Mouse (Mus musculus) hindbrain, embryonic 15.5 days (tissue): ENCODE measurements around the gene Spata31d1a. TPM values are rescaled to one million over a fixed set of nuclear protein-coding genes. Genes with fewer than 3 reads are reported as not detected.

ENCODE experiments used
- ATAC-seq: fragments of 200-750 bp; cut with Nextera tagmentation; 2 replicates; pipeline ENCODE4 v1.8.0; 2017; ENCODE audit warnings: low read depth, moderate number of reproducible peaks, moderate TSS enrichment; ENCODE audit not compliant: low FRiP score
- H3K27ac ChIP-seq: fragments of 300-500 bp; sonication (generic); replicated peaks from 2 replicates; pipeline ENCODE4 v1.5.1; 2015; ENCODE audit warnings: mild to moderate bottlenecking, inconsistent platforms
- H3K27me3 ChIP-seq: fragments of 300-500 bp; sonication (generic); 2 replicates; pipeline ENCODE4 v1.6.1; 2015; ENCODE audit warnings: control low read depth, inconsistent platforms
- H3K36me3 ChIP-seq: fragments of 300-500 bp; sonication (generic); 2 replicates; pipeline ENCODE4 v1.6.1; 2015; ENCODE audit warnings: control low read depth, inconsistent platforms
- H3K4me1 ChIP-seq: fragments of 300-500 bp; sonication (generic); replicated peaks from 2 replicates; pipeline ENCODE4 v1.6.1; 2015; ENCODE audit warnings: control low read depth, inconsistent platforms
- H3K4me2 ChIP-seq: fragments of 300-500 bp; sonication (generic); 2 replicates; pipeline ENCODE4 v1.6.1; 2015; ENCODE audit warnings: moderate library complexity, mild to moderate bottlenecking, inconsistent platforms
- H3K4me3 ChIP-seq: fragments of 300-500 bp; sonication (generic); 2 replicates; pipeline ENCODE4 v1.5.1; 2015; ENCODE audit warnings: mild to moderate bottlenecking, inconsistent platforms
- H3K9ac ChIP-seq: fragments of 300-500 bp; sonication (generic); 2 replicates; pipeline ENCODE4 v1.6.1; 2015; ENCODE audit warnings: inconsistent platforms
- H3K9me3 ChIP-seq: fragments of 300-500 bp; sonication (generic); 2 replicates; pipeline ENCODE4 v1.6.1; 2016; ENCODE audit warnings: control low read depth, inconsistent platforms
- WGBS: fragments of 180-500 bp; shearing (Covaris S2); methylation state at CpG from one replicate; pipeline ENCODE4 v1.1.7; 2015; 5-methylcytosine and 5-hydroxymethylcytosine counted together
- polyA plus RNA-seq: library from polyadenylated mRNA; unstranded; fragments of >200 nt; fragmentation: Nextera tagmentation; extraction: Ambion mirVana; gene quantifications from 2 replicates; pipeline ENCODE4 v1.2.1, GENCODE M21; 2015

Gene Spata31d1a
- polyA plus RNA-seq, 1 experiment from 2014 or later = not detected

- Histone ChIP-seq H3K4me1 (no peaks in the 10 kb centered on the region), H3K9ac (no peak overlapping the region), H3K4me2 (no peak overlapping the region), H3K27ac (no peak overlapping the region), H3K36me3 (no peaks in the 10 kb centered on the region), H3K4me3 (no peak overlapping the region), H3K27me3 (no peaks in the 10 kb centered on the region), H3K9me3 (no peaks in the 10 kb centered on the region)
- 88% methylated on average over 7 of the region's 7 CpGs for WGBS
- no peak for ATAC-seq
Measured at GRCm38 (mm10) chr13:59695781-59696180, 14.3 kb downstream of the Spata31d1a start.

GRCm38 (mm10) chr13:59694008-59694407 is 16.1 kb downstream of the Spata31d1a start, which contains the start of gene 4921517D22Rik:
TSS of gene 4921517D22Rik (minus strand) at chr13:59694108.
- Histone ChIP-seq H3K9ac (no peak within 1 kb of the TSS), H3K36me3 (no peaks in the 10 kb centered on the region), H3K9me3 (no peaks in the 10 kb centered on the region), H3K27me3 (no peaks in the 10 kb centered on the region), H3K4me1 (no peaks in the 10 kb centered on the region), H3K4me2 (no peak within 1 kb of the TSS), H3K4me3 (no peak within 1 kb of the TSS), H3K27ac (no peak within 1 kb of the TSS)
- 94% methylated on average over 3 of the region's 3 CpGs for WGBS
- ATAC-seq = no peak

GRCm38 (mm10) chr13:59691478-59691877 is 18.7 kb downstream of the Spata31d1a start:
- Histone ChIP-seq H3K4me3 (no peak overlapping the region), H3K9ac (no peak overlapping the region), H3K9me3 (no peaks in the 10 kb centered on the region), H3K4me1 (no peaks in the 10 kb centered on the region), H3K36me3 (no peaks in the 10 kb centered on the region), H3K27ac (no peak overlapping the region), H3K4me2 (no peak overlapping the region), H3K27me3 (no peaks in the 10 kb centered on the region)
- WGBS = 13% methylated on average over 10 of the region's 10 CpGs
- no peak for ATAC-seq

GRCm38 (mm10) chr13:59690576-59690975 is 19.6 kb downstream of the Spata31d1a start:
- Histone ChIP-seq H3K27ac (no peak overlapping the region), H3K9ac (no peak overlapping the region), H3K4me2 (no peak overlapping the region), H3K27me3 (no peaks in the 10 kb centered on the region), H3K36me3 (no peaks in the 10 kb centered on the region), H3K4me1 (no peaks in the 10 kb centered on the region), H3K4me3 (no peak overlapping the region), H3K9me3 (no peaks in the 10 kb centered on the region)
- WGBS = 85% methylated on average over 7 of the region's 7 CpGs
- no peak for ATAC-seq

- Histone ChIP-seq H3K4me3 (no peak overlapping the region), H3K4me1 (no peaks in the 10 kb centered on the region), H3K27me3 (no peaks in the 10 kb centered on the region), H3K4me2 (no peak overlapping the region), H3K9me3 (no peaks in the 10 kb centered on the region), H3K9ac (no peak overlapping the region), H3K36me3 (no peaks in the 10 kb centered on the region), H3K27ac (no peak overlapping the region)
- WGBS = 97% methylated on average over 3 of the region's 3 CpGs
- no peak for ATAC-seq
Measured at GRCm38 (mm10) chr13:59689843-59690242, 20.3 kb downstream of the Spata31d1a start.

- no peaks in the 10 kb centered on the region for H3K27me3 ChIP-seq
- 92% methylated on average over 9 of the region's 9 CpGs for WGBS
- H3K36me3 ChIP-seq = no peaks in the 10 kb centered on the region
- H3K9ac ChIP-seq = no peak overlapping the region
- H3K4me2 ChIP-seq = no peak overlapping the region
- no peaks in the 10 kb centered on the region for H3K9me3 ChIP-seq
- H3K27ac ChIP-seq = no peak overlapping the region
- ATAC-seq = no peak
- no peak overlapping the region for H3K4me3 ChIP-seq
- no peaks in the 10 kb centered on the region for H3K4me1 ChIP-seq
Measured at GRCm38 (mm10) chr13:59689313-59689712, 20.8 kb downstream of the Spata31d1a start.

- Histone ChIP-seq H3K4me3 (no peak overlapping the region), H3K36me3 (no peaks in the 10 kb centered on the region), H3K4me2 (no peak overlapping the region), H3K27me3 (no peaks in the 10 kb centered on the region), H3K4me1 (no peaks in the 10 kb centered on the region), H3K9ac (no peak overlapping the region), H3K9me3 (no peaks in the 10 kb centered on the region), H3K27ac (no peak overlapping the region)
- WGBS = 55% methylated on average over 13 of the region's 13 CpGs
- ATAC-seq = no peak
Measured at GRCm38 (mm10) chr13:59688338-59688770, 21.8 kb downstream of the Spata31d1a start.

- no peaks in the 10 kb centered on the region for H3K4me1 ChIP-seq
- no peak for ATAC-seq
- 87% methylated on average over 3 of the region's 3 CpGs for WGBS
Measured at GRCm38 (mm10) chr13:59685236-59685635, 24.9 kb downstream of the Spata31d1a start.

GRCm38 (mm10) chr13:59682629-59683028 is 27.5 kb downstream of the Spata31d1a start:
- Histone ChIP-seq H3K4me1 (no peaks in the 10 kb centered on the region), H3K9me3 (no peaks in the 10 kb centered on the region), H3K27me3 (no peaks in the 10 kb centered on the region), H3K4me3 (no peak overlapping the region), H3K27ac (no peak overlapping the region), H3K36me3 (no peaks in the 10 kb centered on the region), H3K9ac (no peak overlapping the region), H3K4me2 (no peak overlapping the region)
- no peak for ATAC-seq
- WGBS = 36% methylated on average over 7 of the region's 7 CpGs

More at GRCm38 (mm10) chr13:59685236-59685635, 24.9 kb downstream of the Spata31d1a start:
- Histone ChIP-seq H3K36me3 (no peaks in the 10 kb centered on the region), H3K4me2 (no peak overlapping the region), H3K9ac (no peak overlapping the region), H3K27me3 (no peaks in the 10 kb centered on the region), H3K27ac (no peak overlapping the region), H3K9me3 (no peaks in the 10 kb centered on the region), H3K4me3 (no peak overlapping the region)

- H3K9ac ChIP-seq = no peak overlapping the region
- no peak overlapping the region for H3K27ac ChIP-seq
- no peaks in the 10 kb centered on the region for H3K9me3 ChIP-seq
- H3K4me1 ChIP-seq = 0 out of 2 replicates have a peak, but pooled peaks cover 1% of the 10 kb centered on the region
- H3K36me3 ChIP-seq = no peaks in the 10 kb centered on the region
- H3K27me3 ChIP-seq = no peaks in the 10 kb centered on the region
- no peak overlapping the region for H3K4me2 ChIP-seq
- ATAC-seq = no peak
- H3K4me3 ChIP-seq = no peak overlapping the region
- WGBS = 76% methylated on average over 4 of the region's 4 CpGs
Measured at GRCm38 (mm10) chr13:59679908-59680307, 30.2 kb downstream of the Spata31d1a start.

GRCm38 (mm10) chr13:59679306-59679705 is 30.8 kb downstream of the Spata31d1a start:
- Histone ChIP-seq H3K4me3 (no peak overlapping the region), H3K4me2 (no peak overlapping the region), H3K9ac (no peak overlapping the region), H3K36me3 (no peaks in the 10 kb centered on the region), H3K9me3 (no peaks in the 10 kb centered on the region), H3K27me3 (no peaks in the 10 kb centered on the region), H3K4me1 (peaks cover 7% of the 10 kb centered on the region), H3K27ac (no peak overlapping the region)
- no peak for ATAC-seq
- WGBS = 56% methylated on average over 4 of the region's 4 CpGs

GRCm38 (mm10) chr13:59676316-59677229 is 33.6 kb downstream of the Spata31d1a start:
- WGBS = 81% methylated on average over 12 of the region's 12 CpGs
- no peak overlapping the region for H3K9ac ChIP-seq
- H3K36me3 ChIP-seq = no peaks in the 10 kb centered on the region
- H3K4me1 ChIP-seq = peaks cover 24% of the 10 kb centered on the region
- H3K9me3 ChIP-seq = no peaks in the 10 kb centered on the region
- no peak for ATAC-seq
- no peaks in the 10 kb centered on the region for H3K27me3 ChIP-seq
- no peak overlapping the region for H3K27ac ChIP-seq
- no peak overlapping the region for H3K4me2 ChIP-seq
- peak overlapping the region; percentile 72; the same call in 1 of the 2 replicates for H3K4me3 ChIP-seq
